Mouse (Mus musculus) cerebellum, adult 9-11 months (tissue): ENCODE measurements around the gene Brsk1.

Source experiments
- DNase-seq: peaks from one replicate; pipeline ENCODE4 v3.0.0; 2022

Brsk1 gene

DNA sequence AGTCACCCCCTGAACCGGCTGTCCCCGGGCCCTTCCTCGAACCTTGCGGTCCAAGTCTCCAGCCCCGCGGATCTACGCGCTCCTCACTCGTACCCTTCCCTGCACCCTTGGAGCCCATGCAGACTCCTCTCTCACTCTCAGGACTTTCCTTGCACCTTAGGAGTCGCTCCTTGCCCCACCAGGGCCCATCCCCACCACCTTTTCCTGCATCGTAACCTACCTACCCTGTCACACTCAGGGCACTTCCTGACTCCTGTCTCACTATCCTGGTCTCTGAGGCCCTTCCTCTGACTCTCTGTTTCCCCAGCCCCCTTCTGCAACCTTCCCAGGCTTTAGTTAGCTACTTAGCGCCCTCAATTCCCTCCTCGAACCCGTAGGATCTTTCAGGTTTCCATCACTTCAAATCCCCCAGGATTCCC lies 49.9 kb downstream of the Brsk1 start:
- no peak for DNase-seq

DNA sequence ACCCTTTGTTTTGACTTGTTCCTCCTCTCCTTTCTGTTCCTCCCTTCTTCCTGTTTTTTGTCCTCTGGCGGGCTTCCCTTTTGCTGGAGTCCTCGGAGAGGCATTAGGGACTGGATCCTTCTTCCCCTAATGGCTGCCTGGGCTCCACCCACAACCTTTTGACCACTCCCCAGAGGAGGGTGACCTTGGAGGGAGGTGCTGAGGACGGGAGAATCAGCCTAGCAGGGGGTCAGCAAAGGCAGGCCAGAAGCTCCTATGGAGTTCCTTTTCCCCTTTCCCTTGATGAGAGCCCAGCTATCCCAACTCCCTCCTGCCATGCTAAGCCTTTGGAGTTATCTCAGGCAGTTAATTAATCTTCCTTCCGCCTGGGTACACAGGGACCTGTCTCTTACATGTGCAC lies 50.7 kb downstream of the Brsk1 start:
- DNase-seq: peak; percentile 88

DNA sequence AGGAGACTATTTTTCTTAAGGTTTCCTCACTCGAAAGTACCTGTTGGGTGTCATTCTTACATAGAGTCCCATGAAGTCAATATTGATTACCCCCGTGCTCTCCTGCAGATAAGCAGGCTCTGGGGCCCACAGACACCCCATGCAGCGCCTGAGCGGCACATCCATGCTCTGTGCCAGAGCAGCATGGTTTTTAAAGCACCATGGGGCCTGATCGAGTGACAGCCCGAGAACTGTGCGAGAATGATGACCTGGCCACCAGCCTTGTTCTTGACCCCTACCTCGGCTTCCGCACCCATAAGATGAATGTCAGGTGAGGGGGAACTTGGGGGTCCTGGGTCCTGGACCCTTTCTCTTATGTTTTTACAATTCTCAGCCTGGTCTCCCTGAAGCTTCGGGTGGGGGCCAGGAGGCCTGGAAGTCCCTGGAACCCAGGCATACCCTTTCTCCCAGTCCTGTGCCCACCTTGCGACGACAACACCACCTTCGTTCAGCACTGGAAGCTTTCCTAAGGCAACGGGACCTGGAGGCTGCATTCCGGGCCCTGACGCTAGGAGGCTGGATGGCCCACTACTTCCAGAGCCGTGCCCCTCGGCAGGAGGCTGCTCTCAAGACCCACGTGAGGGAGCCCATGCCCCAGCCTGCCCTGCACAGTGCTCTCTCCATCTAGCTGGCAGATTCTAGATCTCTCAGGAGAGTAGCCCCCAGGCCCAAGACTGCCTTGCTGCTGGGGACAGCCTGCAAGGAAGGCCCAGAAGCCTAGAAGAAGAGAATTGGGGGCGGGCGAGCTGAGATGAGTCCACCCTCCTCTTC lies 51.5 kb downstream of the Brsk1 start:
- peak; percentile 63 for DNase-seq

DNA sequence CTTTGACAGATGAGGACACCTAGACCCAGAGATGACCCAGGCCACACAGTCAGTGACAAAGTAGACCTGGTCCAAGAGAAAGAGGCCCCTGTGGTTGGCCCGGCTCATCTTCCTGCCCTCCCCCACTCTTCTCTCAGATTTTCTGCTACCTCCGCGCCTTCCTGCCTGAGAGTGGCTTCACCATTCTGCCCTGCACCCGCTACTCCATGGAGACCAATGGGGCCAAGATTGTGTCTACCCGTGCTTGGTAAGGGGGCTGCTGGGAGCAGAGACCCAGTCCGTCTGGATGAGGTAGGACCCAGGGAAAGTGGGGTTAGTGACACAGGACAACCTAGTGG lies 52.0 kb downstream of the Brsk1 start:
- peak; percentile 53 for DNase-seq

DNA sequence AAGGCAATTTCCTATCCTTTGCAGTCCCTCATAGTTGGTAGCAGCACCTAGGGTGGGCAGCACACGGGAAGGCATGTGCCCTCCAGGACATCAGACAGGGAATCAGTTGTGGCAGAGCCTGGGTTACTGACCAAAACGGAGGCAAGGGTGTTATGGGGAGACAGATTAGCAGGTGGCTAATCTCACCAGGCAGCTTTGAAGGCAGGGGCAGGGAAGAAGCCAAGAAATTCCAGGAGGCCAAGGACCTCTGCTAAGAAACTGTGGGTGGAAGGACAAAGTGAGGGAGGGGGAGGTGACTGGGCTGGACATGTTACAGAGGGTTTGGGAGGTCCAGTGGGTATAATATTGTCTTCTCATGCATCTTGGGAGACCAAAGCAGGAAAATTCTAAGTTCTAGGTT lies 53.0 kb downstream of the Brsk1 start:
- no peak for DNase-seq

DNA sequence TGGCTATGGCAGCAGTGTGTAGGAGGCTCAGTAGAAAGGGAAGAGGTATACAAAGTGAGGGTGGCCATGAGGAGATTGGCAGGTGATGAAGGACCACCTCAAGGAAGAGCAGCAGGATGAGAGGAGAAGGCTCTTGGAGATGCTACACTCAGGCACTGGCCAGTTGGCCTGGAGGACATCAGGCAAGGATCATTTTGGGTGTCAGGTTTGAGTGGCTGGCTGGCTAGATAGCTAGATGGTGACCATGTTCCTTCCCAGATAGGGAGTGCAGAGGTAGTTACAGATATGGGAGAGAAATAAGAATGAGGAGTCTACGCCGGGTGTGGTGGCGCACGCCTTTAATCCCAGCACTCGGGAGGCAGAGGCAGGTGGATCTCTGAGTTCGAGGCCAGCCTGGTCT lies 54.5 kb downstream of the Brsk1 start:
- DNase-seq: no peak

DNA sequence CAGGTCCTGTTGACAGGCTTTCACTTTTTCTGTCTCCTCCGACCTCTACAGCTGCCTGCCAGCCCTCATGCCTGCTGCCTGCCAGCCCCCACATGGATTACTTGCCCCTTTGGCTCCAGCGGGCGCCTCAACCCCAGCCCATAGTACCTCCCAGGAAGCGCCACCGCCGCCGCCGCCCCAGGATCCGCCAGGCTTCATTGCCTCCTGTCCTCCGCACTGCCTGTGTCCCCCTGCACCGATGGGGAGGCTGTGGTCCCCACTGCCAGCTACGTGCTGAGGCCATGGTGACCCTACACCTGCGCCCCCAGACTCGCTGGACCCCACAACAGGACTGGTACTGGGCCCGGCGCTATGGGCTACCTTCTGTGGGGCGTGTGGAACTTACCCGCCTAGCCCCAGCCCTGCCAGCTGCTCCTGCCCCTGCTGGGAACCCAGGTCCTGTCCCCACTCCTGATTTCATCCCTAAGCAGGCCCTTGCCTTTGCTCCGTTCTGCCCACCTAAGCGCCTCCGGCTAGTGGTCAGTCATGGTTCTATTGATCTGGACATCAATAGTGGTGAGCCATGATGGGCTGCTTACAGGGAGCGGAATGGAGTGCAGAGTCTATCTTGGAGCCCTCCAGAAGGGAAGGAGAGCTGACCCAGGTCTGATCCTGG lies 56.0 kb downstream of the Brsk1 start:
- DNase-seq: no peak

DNA sequence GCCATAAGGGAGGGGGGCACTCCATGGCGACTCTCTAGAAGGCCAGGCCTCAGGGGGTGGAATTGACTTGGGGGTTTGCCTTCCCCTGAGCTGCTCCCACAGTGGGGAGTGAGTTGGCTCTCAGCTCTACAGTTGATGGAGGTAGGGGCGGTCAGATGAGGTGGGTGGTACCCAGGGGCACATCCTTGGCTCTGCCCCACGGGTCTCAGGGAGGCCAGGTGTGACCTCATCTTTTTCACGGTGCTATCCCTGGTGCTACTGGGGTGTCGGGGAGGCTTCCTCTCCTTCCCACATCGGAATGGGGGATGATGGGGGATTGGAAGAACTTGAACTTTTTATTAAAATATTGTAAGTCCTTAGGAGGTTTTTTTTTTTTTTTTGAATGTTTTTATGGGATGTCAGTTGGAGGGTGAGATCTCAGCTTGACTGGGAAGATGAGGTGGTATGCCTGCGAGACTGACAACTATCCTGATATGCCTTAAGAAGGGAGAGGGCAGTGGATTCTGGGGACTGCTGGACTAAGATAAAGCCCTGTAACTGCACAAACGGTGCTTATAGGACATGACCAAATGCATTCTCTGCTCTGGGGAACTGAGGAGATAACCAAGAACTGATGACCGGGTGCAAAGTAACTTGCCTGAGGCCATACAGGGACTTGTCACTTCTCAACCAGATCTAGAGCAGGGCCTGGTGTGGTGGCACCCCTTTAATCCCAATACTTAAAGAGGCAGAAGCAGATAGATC lies 56.9 kb downstream of the Brsk1 start:
- DNase-seq: no peak

DNA sequence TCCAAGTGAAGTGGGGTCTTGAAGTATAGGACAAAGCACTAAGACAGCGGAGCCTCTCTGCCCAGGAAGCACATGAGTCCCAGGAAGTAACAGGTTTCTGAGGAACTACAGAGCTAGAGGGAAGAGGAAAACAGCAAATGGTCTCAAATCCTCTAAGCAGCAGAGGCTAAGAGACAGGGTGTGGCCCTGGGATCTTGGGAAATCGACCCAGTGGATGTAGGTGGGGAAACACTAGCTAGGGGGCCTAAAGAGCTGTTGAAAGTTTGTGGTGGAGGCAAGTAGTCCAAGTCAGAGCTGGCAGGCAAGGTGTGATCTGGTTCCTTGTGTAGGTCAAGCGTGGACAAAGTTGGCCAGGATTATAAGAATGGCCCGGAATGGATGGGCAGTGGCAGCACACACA lies 57.9 kb downstream of the Brsk1 start:
- no peak for DNase-seq

DNA sequence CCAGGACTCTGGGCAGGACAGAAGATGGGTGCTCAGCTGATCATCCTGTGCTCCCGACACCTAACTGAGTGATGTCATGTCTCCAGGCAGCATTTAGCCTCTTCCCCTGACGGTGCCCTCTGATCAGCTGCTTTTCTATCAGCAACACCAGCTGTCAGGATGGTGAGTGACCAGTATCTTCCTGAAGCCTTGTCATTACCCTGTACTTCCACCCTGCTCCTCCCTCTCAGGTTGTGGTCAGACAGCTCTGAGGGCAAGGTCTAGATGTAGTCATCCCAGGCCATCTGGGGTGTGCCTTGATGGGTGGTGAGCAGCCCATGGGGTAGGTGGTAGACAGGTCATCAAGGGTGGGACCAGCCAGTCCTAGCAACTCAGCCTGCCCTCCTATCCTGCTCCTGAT lies 58.8 kb downstream of the Brsk1 start:
- no peak for DNase-seq

DNA sequence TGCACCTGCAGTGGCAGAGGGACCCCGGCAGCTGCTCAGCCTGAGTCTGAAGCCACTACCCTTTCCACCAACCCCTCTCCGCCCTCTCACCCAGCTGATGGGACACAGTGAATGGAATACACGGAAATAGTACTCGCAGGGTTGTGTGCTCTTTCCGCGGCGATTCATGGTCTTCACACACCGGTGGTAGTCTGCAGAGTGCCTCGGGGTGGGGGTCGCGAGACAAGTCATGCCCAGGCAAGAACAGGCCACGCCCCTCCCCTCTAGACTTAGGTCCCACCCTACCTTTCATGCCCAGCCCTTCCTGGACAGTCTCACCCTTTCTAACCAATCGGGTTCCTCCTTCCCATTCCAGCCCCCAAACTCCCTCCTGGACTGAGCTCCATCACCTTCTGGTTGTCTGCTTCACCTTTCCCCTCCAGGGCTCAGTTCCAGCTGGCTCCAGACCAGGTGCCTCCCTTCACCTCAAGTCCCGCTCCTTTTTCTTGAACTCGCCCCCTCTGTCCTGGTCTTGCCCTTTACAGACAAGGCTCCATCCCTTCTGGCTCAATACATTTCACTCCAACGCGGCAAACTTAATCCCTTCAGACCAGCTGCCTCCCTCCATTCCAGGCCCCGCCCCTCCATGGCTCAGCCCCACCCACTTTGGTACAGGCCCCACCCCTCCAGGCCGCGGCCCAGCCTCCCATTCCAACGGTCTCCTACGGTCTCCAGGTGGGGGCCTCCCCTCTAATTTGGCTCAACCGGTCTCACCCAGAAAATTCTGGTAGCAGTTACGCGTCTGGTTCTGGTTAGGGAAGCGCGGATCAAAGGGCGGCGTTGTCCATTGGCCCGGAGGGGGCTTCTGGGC lies 61.8 kb downstream of the Brsk1 start:
- no peak for DNase-seq

DNA sequence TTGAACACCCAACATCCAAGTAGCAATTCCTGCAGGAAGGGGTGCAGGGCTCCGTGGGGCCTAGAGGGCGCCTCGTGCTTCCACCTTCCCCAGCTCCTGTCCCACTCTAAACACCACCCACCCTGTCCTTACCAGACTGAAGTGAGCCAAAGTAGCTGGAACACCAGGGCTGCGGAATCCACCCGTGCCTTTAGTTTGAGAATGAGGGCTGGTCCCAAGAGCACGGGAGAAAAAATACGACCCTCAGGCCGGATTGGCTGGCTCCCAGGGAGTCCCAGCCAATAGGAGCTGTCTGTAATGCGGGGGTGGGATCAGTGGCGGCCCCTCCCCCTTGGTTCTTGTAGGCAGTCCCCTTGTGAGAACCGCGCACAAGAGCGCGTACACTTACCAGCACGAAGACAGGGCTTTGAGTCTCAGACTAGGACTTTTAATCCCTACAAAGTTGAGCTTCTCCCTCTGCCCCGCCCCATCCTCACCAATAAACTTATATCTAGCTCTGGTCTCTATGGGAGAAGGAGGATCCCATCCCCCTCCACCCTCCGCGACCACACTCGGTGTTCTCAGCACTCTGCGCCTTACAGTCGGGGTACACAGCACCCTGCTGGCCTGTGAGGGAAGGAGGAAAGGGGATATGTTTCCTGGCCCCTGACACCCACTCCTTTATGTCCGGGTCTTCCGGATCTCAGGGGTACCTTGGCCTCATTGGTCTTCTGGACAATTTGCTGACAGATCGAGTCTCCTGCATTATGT lies 62.6 kb downstream of the Brsk1 start, which contains the start of gene Cox6b2:
Gene Cox6b2 (minus strand): TSS at position 274 of the 750 bp plus-strand sequence.
- DNase-seq: no peak

DNA sequence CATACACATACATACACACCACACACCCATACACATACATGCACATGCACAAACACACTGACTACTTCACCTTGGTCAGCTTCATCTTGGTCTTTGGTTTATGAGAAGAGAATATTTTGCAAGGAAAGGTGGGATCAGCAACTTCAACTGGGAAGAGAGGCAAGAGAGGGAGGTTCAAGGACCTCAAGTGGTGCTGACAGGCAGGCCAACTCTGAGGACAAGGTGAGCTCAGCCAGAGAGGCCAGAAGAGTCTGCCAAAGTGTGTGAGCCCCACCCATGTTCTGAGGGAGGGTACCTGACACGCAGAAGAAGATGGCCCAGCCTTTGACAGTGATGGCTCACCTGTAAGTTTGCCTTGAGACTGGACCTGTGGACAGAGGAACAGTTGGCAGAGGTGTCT lies 69.3 kb downstream of the Brsk1 start:
- DNase-seq: no peak

DNA sequence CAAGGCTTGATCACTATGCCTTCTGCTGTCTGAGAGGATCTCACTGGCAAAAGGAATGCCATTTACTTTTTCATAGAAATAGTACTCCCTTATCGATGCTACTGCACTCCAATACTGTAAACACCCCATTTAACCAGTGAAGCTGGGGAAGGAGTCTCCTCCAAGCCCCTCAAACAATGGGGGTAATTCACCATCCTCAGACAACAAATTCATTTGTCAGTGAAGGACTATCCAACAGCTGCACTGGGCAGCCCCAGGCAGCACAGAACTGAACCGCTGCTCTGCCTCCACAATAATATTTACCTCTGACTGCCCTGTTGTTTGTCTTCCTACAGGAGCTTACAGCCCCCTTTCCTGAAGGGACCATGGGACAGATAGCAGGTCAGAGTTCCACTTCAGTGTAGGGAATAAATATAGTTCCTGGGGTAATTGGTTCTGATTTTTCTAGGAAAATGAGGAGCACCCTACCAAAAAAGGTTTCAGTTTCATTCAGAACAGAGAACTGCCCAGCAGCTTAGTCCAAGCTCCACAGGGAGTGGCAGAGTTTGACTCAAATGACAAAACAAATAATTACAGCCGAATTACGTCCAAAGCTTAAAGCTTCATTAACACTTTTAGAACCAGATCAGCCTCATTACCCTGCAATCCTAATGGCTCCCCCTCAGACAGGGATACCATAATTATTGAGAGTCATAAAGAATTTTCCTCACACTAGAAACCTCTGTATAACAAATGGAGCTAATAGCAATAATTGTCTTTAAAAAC lies 74.7 kb downstream of the Brsk1 start:
- no peak for DNase-seq
